Mouse (Mus musculus) small intestine, adult 2 months (tissue): ENCODE data around the gene Pkd1l1.
A peak's percentile ranks its signal among the peaks of the same experiment; 100 is the strongest.

ENCODE experiments used
- CTCF ChIP-seq: fragments of 200-500 bp; IDR thresholded peaks from 2 replicates; pipeline ENCODE4 v1.5.1; 2012; ENCODE audit warnings: low read depth, mild to moderate bottlenecking, control low read depth, inconsistent platforms, low read length, moderate library complexity, mixed read lengths; ENCODE audit not compliant: insufficient replicate concordance, insufficient read length; ENCODE audit errors: extremely low read depth
- POLR2A ChIP-seq: fragments of 200-500 bp; IDR thresholded peaks from 2 replicates; pipeline ENCODE4 v1.6.1; 2012; ENCODE audit warnings: low read depth, mild to moderate bottlenecking, control low read depth, inconsistent platforms, low read length, moderate library complexity

DNA sequence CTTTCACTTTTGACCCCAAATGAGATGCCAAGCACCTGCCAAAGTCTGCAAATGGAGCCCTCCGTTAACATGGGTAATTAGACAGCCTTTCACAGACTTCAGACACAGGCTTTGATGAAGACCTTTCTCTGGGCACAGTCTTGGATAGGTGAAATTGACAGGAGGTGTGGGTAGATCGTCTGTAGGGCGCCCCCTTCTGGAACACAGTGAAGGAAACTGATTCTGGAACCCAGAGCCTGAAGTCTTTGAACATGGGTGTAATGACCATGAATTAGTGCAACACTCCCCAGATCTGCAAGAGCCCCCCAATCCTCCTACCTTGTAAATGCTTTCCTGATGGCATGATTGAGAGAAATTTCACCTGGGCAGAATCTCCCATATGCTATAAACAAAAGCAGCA lies 112.2 kb downstream of the Pkd1l1 start:
- peak; percentile 31; the same call in 1 of the 2 replicates for TF ChIP-seq CTCF
- TF ChIP-seq POLR2A = no peak
